ENCODE assay signal across 9 mouse cellular contexts in the genomic region with DNA sequence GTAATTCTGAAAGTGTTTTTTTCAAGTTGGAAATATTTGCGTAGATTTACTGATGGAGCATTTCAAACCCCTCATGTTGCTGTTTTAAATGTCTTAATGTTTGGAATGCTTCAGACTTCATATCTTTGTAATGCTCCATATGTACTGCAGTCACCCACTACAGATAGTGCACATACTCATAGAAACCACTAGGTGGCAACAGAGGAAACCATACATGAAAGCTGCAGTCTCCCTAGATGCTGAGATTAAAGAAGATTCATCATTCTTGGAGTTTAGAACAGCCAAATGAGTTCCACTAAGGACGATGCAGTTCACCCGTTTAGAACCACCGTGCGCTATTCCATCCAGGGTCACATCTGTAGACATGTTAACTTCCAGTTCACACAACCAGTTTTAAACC. TPM values are rescaled to one million over a fixed set of nuclear protein-coding genes. Genes with fewer than 3 reads are reported as not detected.
DNase-seq lines count a peak whose midpoint lies in the region; ATAC-seq lines count a peak whose summit lies in the region.
"Had no signal": no experiment of that assay in that cellular context is flagged by ENCODE, and none has a peak within 500 bp of the region (broad histone marks: within the 10 kb centered on the region; RNA-seq: fewer than 3 reads in every experiment).

No protein-coding gene starts in this region.

- H3K36me3 ChIP-seq in hindbrain, embryonic 11.5 days (ENCODE audit: control insufficient read depth, insufficient read depth, low read length) = no peaks in the 10 kb centered on the region
- no peaks in the 10 kb centered on the region for H3K36me3 ChIP-seq in hindbrain, embryonic 10.5 days
- H3K36me3 ChIP-seq: liver, embryonic 13.5 days had no signal

- H3K9me3 ChIP-seq in hindbrain, embryonic 11.5 days (ENCODE audit: control insufficient read depth, low read length) = no peaks in the 10 kb centered on the region
- H3K9me3 ChIP-seq in hindbrain, embryonic 10.5 days = no peaks in the 10 kb centered on the region
- H3K9me3 ChIP-seq: liver, embryonic 13.5 days had no signal

- H3K4me3 ChIP-seq in hindbrain, embryonic 11.5 days (ENCODE audit: low read depth, low read length) = no peak overlapping the region
- no peak overlapping the region for H3K4me3 ChIP-seq in hindbrain, embryonic 10.5 days
- H3K4me3 ChIP-seq: liver, embryonic 13.5 days had no signal

- no peak overlapping the region for H3K27ac ChIP-seq in hindbrain, embryonic 11.5 days (ENCODE audit: low read depth, low read length)
- H3K27ac ChIP-seq in hindbrain, embryonic 10.5 days = no peak overlapping the region
- H3K27ac ChIP-seq: liver, embryonic 13.5 days had no signal

- WGBS in hindbrain, embryonic 11.5 days = 20% methylated on average over 5 of the region's 5 CpGs
- WGBS in hindbrain, embryonic 10.5 days = 22% methylated on average over 5 of the region's 5 CpGs

- H3K4me2 ChIP-seq in hindbrain, embryonic 11.5 days (replicated peaks; ENCODE audit: low read depth, low read length) = no peak overlapping the region
- H3K4me2 ChIP-seq: liver, embryonic 13.5 days had no signal

- ATAC-seq in hindbrain, embryonic 11.5 days (ENCODE audit: low FRiP score) = peak; percentile 78
- ATAC-seq in megakaryocyte progenitor cell, adult 5-6 weeks (replicated peaks; ENCODE audit: poor library complexity) = peak; percentile 86

- H3K4me1 ChIP-seq in hindbrain, embryonic 11.5 days (replicated peaks; ENCODE audit: control insufficient read depth, insufficient read depth, low read length) = no peaks in the 10 kb centered on the region
- 0 out of 2 replicates have a peak, but pooled peaks cover 4% of the 10 kb centered on the region for H3K4me1 ChIP-seq in hindbrain, embryonic 10.5 days (replicated peaks)
- H3K4me1 ChIP-seq: liver, embryonic 13.5 days had no signal

- no peaks in the 10 kb centered on the region for H3K27me3 ChIP-seq in hindbrain, embryonic 11.5 days (ENCODE audit: control insufficient read depth, insufficient read depth, low read length)
- no peaks in the 10 kb centered on the region for H3K27me3 ChIP-seq in hindbrain, embryonic 10.5 days (ENCODE audit: insufficient read depth, poor library complexity, severe bottlenecking)
- H3K27me3 ChIP-seq: liver, embryonic 13.5 days had no signal

- H3K9ac ChIP-seq in hindbrain, embryonic 11.5 days (ENCODE audit: low read depth, low read length) = no peak overlapping the region
- H3K9ac ChIP-seq: liver, embryonic 13.5 days had no signal

- DNase-seq in hindbrain, embryonic 11.5 days (ENCODE audit: low spot score) = peak; percentile 41
- no peak for DNase-seq in hindbrain, embryonic 10.5 days (ENCODE audit: low spot score)
- peak; percentile 54 for DNase-seq in CD4-positive helper T cell, adult 2 months (ENCODE audit: low read depth, low spot score)
- peak; percentile 60 for DNase-seq in ZHBTc4 (ENCODE audit: low read depth, low spot score)
- peak; percentile 41 for DNase-seq in forelimb bud, embryonic 11.5 days (ENCODE audit: low read depth, low spot score)
- no peak for DNase-seq in urinary bladder, postnatal 10 days (ENCODE audit: low spot score)
- DNase-seq in adrenal gland, adult 2 months = no peak
- DNase-seq: liver, embryonic 13.5 days had no signal

RNA-seq across cellular contexts. Expression of a gene that starts 0.8 kb away (rescaled TPM):
- polyA plus RNA-seq in hindbrain, embryonic 11.5 days (2014; fragmentation: Nextera tagmentation; extraction: Ambion mirVana) = not detected in 2 replicates
- not detected in 2 replicates for polyA plus RNA-seq in hindbrain, embryonic 10.5 days (2016; fragmentation: Nextera tagmentation; extraction: Ambion mirVana)
- total RNA-seq in megakaryocyte progenitor cell, adult 5-6 weeks (2015) = not detected in 2 replicates
- total RNA-seq in megakaryocyte progenitor cell, adult 5-6 weeks (2017) = not detected in 2 replicates
- total RNA-seq in adrenal gland, adult 2 months (2021) = not detected
- not detected in 2 replicates for polyA plus RNA-seq in adrenal gland, adult 2 months (2012; rRNA removed)
- polyA plus RNA-seq: liver, embryonic 13.5 days had no signal

RNA-seq across cellular contexts. Expression of a gene that starts 7.5 kb away (rescaled TPM):
- not detected in 2 replicates for polyA plus RNA-seq in hindbrain, embryonic 11.5 days (2014; fragmentation: Nextera tagmentation; extraction: Ambion mirVana)
- not detected in 2 replicates for polyA plus RNA-seq in hindbrain, embryonic 10.5 days (2016; fragmentation: Nextera tagmentation; extraction: Ambion mirVana)
- not detected in 2 replicates for total RNA-seq in megakaryocyte progenitor cell, adult 5-6 weeks (2015)
- not detected in 2 replicates for total RNA-seq in megakaryocyte progenitor cell, adult 5-6 weeks (2017)
- total RNA-seq in adrenal gland, adult 2 months (2021) = not detected
- polyA plus RNA-seq in adrenal gland, adult 2 months (2012; rRNA removed) = not detected in 2 replicates
- polyA plus RNA-seq: liver, embryonic 13.5 days had no signal

RNA-seq across cellular contexts. Expression of a gene that starts 17.2 kb away (rescaled TPM):
- 164 and 176 TPM in 2 replicates for polyA plus RNA-seq in hindbrain, embryonic 11.5 days (2014; fragmentation: Nextera tagmentation; extraction: Ambion mirVana)
- polyA plus RNA-seq in hindbrain, embryonic 10.5 days (2016; fragmentation: Nextera tagmentation; extraction: Ambion mirVana) = 126 and 143 TPM in 2 replicates
- total RNA-seq in megakaryocyte progenitor cell, adult 5-6 weeks (2015) = 188 and 197 TPM in 2 replicates
- 166 and 213 TPM in 2 replicates for total RNA-seq in megakaryocyte progenitor cell, adult 5-6 weeks (2017)
- 100 to 1,000 TPM in 1 of 2 experiments, 10 to 100 TPM in 1; 82.1 to 114 TPM for total RNA-seq in adrenal gland, adult 2 months (2021)
- polyA plus RNA-seq in adrenal gland, adult 2 months (2012; rRNA removed) = 87.5 and 95.8 TPM in 2 replicates

RNA-seq across cellular contexts. Expression of a gene that starts 59.7 kb away (rescaled TPM):
- 0.03 and 0.15 TPM in 2 replicates for polyA plus RNA-seq in hindbrain, embryonic 11.5 days (2014; fragmentation: Nextera tagmentation; extraction: Ambion mirVana)
- 0.08 and 0.10 TPM in 2 replicates for polyA plus RNA-seq in hindbrain, embryonic 10.5 days (2016; fragmentation: Nextera tagmentation; extraction: Ambion mirVana)
- not detected in 2 replicates for total RNA-seq in megakaryocyte progenitor cell, adult 5-6 weeks (2015)
- total RNA-seq in megakaryocyte progenitor cell, adult 5-6 weeks (2017) = not detected in 2 replicates
- under 1 TPM; 0.17 to 0.55 TPM for total RNA-seq in adrenal gland, adult 2 months (2021)
- 0.03 TPM in 2 replicates for polyA plus RNA-seq in adrenal gland, adult 2 months (2012; rRNA removed)

Comparison
In these comparisons a context has a peak if more than half of its experiments do, and no peak if none do; other contexts are left out.
1. DNase-seq: peak in hindbrain, embryonic 11.5 days (single experiment), CD4-positive helper T cell, adult 2 months (single experiment), ZHBTc4 (single experiment) and forelimb bud, embryonic 11.5 days (single experiment); none in hindbrain, embryonic 10.5 days (single experiment), urinary bladder, postnatal 10 days (single experiment) and adrenal gland, adult 2 months (single experiment).